Mouse (Mus musculus) hindbrain, postnatal 0 days (tissue): ENCODE results near the gene Akap11. TPM values are rescaled to one million over a fixed set of nuclear protein-coding genes. Genes with fewer than 3 reads are reported as not detected.

Experiments
- ATAC-seq: fragments of 200-750 bp; cut with Nextera tagmentation; 2 replicates; pipeline ENCODE4 v1.8.0; 2017; ENCODE audit warnings: mild to moderate bottlenecking, moderate TSS enrichment, moderate library complexity
- DNase-seq: peaks from one replicate; pipeline ENCODE4 v3.0.0-alpha.2; 2015; ENCODE audit warnings: low spot score
- H3K27ac ChIP-seq: fragments of 300-500 bp; sonication (generic); 2 replicates; pipeline ENCODE4 v1.5.1; 2014; ENCODE audit warnings: mild to moderate bottlenecking
- H3K27me3 ChIP-seq: fragments of 300-500 bp; sonication (generic); 2 replicates; pipeline ENCODE4 v1.6.1; 2014; ENCODE audit warnings: low read length, mixed read lengths; ENCODE audit not compliant: insufficient read depth
- H3K36me3 ChIP-seq: fragments of 300-500 bp; sonication (generic); 2 replicates; pipeline ENCODE4 v1.6.1; 2014; ENCODE audit warnings: low read length, mixed read lengths; ENCODE audit not compliant: insufficient read depth
- H3K4me1 ChIP-seq: fragments of 300-500 bp; sonication (generic); 2 replicates; pipeline ENCODE4 v1.6.1; 2014; ENCODE audit warnings: antibody characterized with exemption, low read length, mixed read lengths; ENCODE audit not compliant: insufficient read depth
- H3K4me2 ChIP-seq: fragments of 300-500 bp; sonication (generic); 2 replicates; pipeline ENCODE4 v1.6.1; 2014; ENCODE audit warnings: low read depth, mild to moderate bottlenecking, low read length, moderate library complexity, mixed read lengths
- H3K4me3 ChIP-seq: fragments of 300-500 bp; sonication (generic); 2 replicates; pipeline ENCODE4 v1.5.1; 2014; ENCODE audit warnings: low read length
- H3K9ac ChIP-seq: fragments of 300-500 bp; sonication (generic); replicated peaks from 2 replicates; pipeline ENCODE4 v1.6.1; 2014; ENCODE audit warnings: mild to moderate bottlenecking, low read length, moderate library complexity, mixed read lengths
- H3K9me3 ChIP-seq: fragments of 300-500 bp; sonication (generic); 2 replicates; pipeline ENCODE4 v1.6.1; 2016; ENCODE audit warnings: low read length, mixed read lengths
- CTCF ChIP-seq: IDR thresholded peaks from 2 replicates; pipeline ENCODE4 v1.5.1; 2016; ENCODE audit warnings: antibody characterized with exemption, control low read depth, low read depth
- WGBS: fragments of 180-500 bp; shearing (Covaris S2); extraction: QIAGEN DNeasy Blood & Tissue Kit; methylation state at CpG from one replicate; pipeline ENCODE4 v1.1.7; 2014; 5-methylcytosine and 5-hydroxymethylcytosine counted together
- polyA plus RNA-seq: library from polyadenylated mRNA; unstranded; fragments of >200 nt; fragmentation: Nextera tagmentation; extraction: Ambion mirVana; gene quantifications from 2 replicates; pipeline ENCODE4 v1.2.1, GENCODE M21; 2015
- total RNA-seq: library from RNA; depleted of rRNA; stranded (reverse); fragments of >200 nt; gene quantifications from 2 replicates; pipeline ENCODE4 v1.2.3, GENCODE M21; 2014

Akap11 gene
- total and polyA plus RNA-seq, 2 experiments from 2014 or later = 31.3 to 64.5 TPM

DNA sequence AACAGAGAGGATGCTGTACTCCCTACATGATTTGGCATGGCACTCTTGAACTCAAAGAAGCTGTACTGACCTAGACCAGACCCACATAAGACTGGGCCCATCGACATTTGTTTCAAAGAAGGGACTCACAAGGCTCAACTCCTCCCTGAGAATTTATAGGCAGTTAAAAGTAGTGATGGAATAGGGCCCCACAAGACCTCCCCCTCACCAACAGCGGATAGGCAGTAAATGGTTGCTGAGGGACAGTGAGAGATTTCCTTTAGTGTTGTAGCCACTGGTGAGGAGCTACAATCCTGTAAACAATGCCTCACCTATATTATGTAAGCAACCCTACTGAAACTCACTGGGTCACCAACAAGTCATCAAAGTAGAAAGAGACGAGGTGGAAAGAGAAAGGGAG lies 6.4 kb downstream of the Akap11 start:
- Histone ChIP-seq H3K9ac (no peak overlapping the region), H3K27me3 (no peaks in the 10 kb centered on the region), H3K4me3 (no peak overlapping the region), H3K9me3 (no peaks in the 10 kb centered on the region), H3K4me1 (peaks cover 16% of the 10 kb centered on the region), H3K4me2 (no peak overlapping the region), H3K36me3 (no peaks in the 10 kb centered on the region), H3K27ac (no peak overlapping the region)
- ATAC-seq = no peak
- 81% methylated on average over 3 of the region's 3 CpGs for WGBS
- TF ChIP-seq CTCF = no peak
- DNase-seq = no peak

DNA sequence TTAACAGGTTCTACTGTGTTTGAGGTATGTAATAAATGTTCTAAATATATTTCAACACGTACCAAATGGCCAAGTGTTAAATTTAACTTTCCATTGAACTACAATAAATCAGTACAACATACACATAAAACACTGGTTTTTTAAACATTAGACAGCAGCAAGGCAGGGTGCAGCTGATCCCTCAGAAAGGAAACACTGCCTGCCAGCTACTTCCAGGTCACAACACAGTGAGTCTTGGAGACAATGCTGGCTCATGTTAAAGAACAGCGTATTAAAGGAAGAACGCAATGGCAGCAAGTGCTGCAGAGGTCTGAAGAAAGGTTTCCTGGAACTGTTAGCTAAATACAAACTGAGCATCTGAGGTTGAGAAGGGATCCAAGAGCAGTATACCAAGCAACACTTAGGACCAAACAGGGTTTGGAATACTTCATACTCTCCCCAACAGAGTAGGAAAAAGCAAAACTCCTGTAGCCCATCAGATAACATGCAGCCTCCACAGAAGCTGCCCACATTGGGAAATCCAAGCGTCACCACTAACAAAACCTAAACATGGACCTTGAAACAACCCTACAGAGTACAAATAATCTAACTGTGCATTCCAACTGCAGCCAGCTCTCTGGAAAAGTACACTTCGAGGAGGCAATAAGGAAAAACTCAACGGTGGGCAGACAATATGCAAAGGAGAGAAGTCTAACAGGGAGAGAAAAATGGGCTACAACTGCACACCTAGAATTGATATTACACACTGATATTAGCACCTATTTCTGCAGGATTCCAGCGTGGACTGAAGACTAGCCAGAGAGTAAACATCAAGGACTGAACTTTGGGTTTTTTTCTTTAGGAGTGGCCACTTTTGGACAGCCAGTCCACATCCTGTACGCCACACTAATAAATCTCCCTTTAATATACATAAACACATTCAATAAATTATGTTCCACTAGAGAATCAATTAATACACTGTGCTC lies 7.9 kb downstream of the Akap11 start:
- WGBS = 83% methylated on average over 8 of the region's 8 CpGs

DNA sequence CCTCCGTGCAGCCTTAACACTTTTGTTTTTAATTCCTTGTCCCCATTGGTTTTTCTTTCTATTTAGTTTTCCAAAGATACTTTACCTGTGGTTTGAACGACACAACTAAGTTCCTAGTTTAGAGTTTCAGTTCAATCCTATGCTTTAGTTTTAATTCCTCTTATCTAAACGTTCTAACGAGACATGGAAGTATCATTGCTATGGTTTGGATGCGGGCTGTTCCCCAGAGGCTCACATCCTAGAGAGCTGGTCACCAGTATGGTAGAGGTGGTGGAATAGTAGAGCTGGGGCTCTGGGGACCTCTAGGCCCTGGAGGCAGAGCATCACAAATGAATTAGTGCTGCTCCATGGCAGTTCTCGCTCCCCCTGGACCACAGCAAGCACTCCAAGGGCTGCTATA lies 9.7 kb downstream of the Akap11 start:
- H3K4me3 ChIP-seq = no peak overlapping the region

More for the DNA sequence above, 7.9 kb downstream of the Akap11 start:
- H3K4me1 ChIP-seq = peaks cover 7% of the 10 kb centered on the region; the same call in 1 of the 2 replicates
- no peaks in the 10 kb centered on the region for H3K36me3 ChIP-seq
- H3K4me2 ChIP-seq = no peak overlapping the region
- DNase-seq (no peak), ATAC-seq (no peak)
- TF ChIP-seq CTCF = no peak
- no peaks in the 10 kb centered on the region for H3K27me3 ChIP-seq
- no peak overlapping the region for H3K9ac ChIP-seq
- no peak overlapping the region for H3K27ac ChIP-seq
- H3K4me3 ChIP-seq = no peak overlapping the region
- no peaks in the 10 kb centered on the region for H3K9me3 ChIP-seq

DNA sequence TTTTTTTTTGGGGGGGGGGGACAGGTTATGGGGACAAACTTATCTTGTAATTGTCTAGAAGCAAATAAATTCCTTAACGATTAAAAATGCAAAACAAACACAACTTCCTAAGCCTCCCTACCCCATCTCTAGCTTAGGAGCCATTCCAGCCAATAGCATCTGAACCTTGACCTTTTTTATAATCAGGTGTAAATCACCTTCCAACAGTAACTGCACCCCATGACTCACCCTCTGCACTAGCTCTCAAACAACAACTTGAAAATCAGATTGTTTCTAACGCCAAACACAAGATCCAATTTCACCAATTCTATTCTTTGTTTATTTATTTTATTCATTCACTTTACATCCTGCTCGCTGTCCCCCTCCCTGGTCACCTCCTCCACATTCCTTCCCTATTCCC lies 10.1 kb downstream of the Akap11 start:
- Histone ChIP-seq H3K27me3 (no peaks in the 10 kb centered on the region), H3K36me3 (no peaks in the 10 kb centered on the region; the same call in 1 of the 2 replicates), H3K4me1 (0 out of 2 replicates have a peak, but pooled peaks cover 6% of the 10 kb centered on the region), H3K4me3 (no peak overlapping the region), H3K9ac (no peak overlapping the region), H3K4me2 (no peak overlapping the region), H3K9me3 (no peaks in the 10 kb centered on the region), H3K27ac (no peak overlapping the region)
- WGBS = 83% methylated on average over 3 of the region's 3 CpGs
- no peak for TF ChIP-seq CTCF
- DNase-seq = no peak
- ATAC-seq = no peak

More for the DNA sequence above, 9.7 kb downstream of the Akap11 start:
- no peak overlapping the region for H3K4me2 ChIP-seq
- no peak overlapping the region for H3K9ac ChIP-seq
- no peaks in the 10 kb centered on the region for H3K36me3 ChIP-seq
- DNase-seq = no peak
- ATAC-seq = no peak
- H3K27me3 ChIP-seq = no peaks in the 10 kb centered on the region
- no peak overlapping the region for H3K27ac ChIP-seq
- WGBS = 66% methylated on average over 6 of the region's 6 CpGs
- H3K4me1 ChIP-seq = 0 out of 2 replicates have a peak, but pooled peaks cover 6% of the 10 kb centered on the region
- no peaks in the 10 kb centered on the region for H3K9me3 ChIP-seq
- TF ChIP-seq CTCF = no peak

DNA sequence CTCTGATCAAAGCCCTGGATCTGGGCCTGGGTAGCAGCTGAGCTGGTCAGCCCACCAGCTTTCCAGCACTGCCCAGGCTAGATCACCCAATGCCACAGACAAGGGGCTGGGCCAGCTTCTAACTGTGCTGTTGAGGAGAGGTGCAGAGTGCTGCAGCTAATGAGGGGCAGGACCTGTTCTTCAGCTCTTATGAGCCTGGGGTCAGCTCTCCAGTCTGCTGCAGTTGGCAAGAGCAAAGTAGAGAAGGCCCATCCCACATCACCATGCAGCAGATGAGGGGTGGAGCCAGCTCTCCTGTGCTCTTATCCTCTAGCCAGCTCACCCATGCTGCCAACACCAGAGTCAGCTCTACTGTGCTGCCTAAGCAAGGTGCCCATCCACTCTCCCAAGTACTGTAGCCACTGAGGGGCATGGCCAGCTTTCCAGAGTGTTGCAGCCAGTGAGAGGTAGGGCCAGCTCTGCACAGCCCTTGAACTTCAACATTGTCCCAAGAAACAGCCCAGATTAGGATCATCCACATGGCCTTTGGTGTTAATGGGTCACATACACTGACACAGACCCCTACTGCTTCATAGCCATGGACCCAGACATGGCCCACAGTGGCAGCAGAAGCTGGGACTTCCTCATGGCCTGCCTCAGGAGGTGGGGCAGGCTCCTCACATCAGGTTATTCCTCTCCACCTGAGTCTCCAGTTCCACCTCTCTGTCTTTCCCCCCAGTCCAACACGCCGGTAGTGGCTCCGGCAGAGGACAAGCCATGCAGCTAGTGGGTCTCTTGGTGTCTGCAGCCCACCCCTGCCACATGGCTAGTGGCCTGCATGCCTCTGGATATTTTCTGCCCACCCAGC lies 10.8 kb downstream of the Akap11 start:
- WGBS = 98% methylated on average over 3 of the region's 3 CpGs
- Histone ChIP-seq H3K4me2 (no peak overlapping the region), H3K9me3 (no peaks in the 10 kb centered on the region), H3K4me1 (0 out of 2 replicates have a peak, but pooled peaks cover 6% of the 10 kb centered on the region), H3K4me3 (no peak overlapping the region), H3K36me3 (no peaks in the 10 kb centered on the region; the same call in 1 of the 2 replicates), H3K27me3 (no peaks in the 10 kb centered on the region), H3K9ac (no peak overlapping the region), H3K27ac (no peak overlapping the region)
- ATAC-seq = peak; percentile 43; the same call in 1 of the 2 replicates
- TF ChIP-seq CTCF = no peak
- no peak for DNase-seq

DNA sequence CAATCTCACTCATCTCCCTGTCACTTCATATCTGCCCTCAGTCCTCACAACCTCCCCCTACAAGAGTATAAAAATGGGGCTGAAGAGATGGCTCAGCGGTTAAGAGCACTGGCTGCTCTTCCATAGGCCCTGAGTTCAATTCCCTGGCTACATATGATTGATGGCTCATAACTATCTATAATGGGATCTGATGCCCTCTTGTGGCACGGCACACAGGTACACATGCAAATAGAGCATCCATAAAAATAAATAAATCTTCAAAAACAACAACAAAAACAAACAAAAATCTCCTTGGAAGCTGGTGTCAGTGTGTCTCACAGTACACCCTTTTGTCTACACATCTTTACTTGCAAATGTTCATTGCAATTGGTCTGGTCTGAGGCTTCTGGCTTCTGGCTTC lies 11.5 kb downstream of the Akap11 start:
- Histone ChIP-seq H3K9ac (no peak overlapping the region), H3K4me1 (0 out of 2 replicates have a peak, but pooled peaks cover 6% of the 10 kb centered on the region), H3K4me3 (no peak overlapping the region), H3K27me3 (no peaks in the 10 kb centered on the region), H3K36me3 (no peaks in the 10 kb centered on the region; the same call in 1 of the 2 replicates), H3K27ac (no peak overlapping the region), H3K9me3 (no peaks in the 10 kb centered on the region), H3K4me2 (no peak overlapping the region)
- TF ChIP-seq CTCF = no peak
- ATAC-seq (no peak), DNase-seq (no peak)
- 88% methylated on average over 2 of the region's 2 CpGs for WGBS
